In genomic region chr8:125909661-125910364, GRCm38 (mm10) we compare ENCODE assay signal across 8 mouse cellular contexts. TPM values are rescaled to one million over a fixed set of nuclear protein-coding genes. Genes with fewer than 3 reads are reported as not detected.
DNase-seq lines count a peak whose midpoint lies in the region; ATAC-seq and TF ChIP-seq lines count a peak whose summit lies in the region.

No protein-coding gene starts in this region.

- peaks cover 3% of the 10 kb centered on the region; the same call in 1 of the 2 replicates for H3K9me3 ChIP-seq in heart, embryonic 11.5 days (replicated peaks; ENCODE audit: control insufficient read depth, low read length)
- no peaks in the 10 kb centered on the region for H3K9me3 ChIP-seq in kidney, embryonic 14.5 days (ENCODE audit: control insufficient read depth, low read length)

- ATAC-seq in heart, embryonic 11.5 days (replicated peaks; ENCODE audit: insufficient number of reproducible peaks, low FRiP score, low TSS enrichment), result no peak; the same call in 1 of the 2 replicates
- ATAC-seq in kidney, embryonic 14.5 days (ENCODE audit: low FRiP score, low TSS enrichment), result peak; percentile 88

- H3K4me2 ChIP-seq in heart, embryonic 11.5 days, result peak overlapping the region; percentile 93
- peak overlapping the region; percentile 98 for H3K4me2 ChIP-seq in kidney, embryonic 14.5 days (replicated peaks; ENCODE audit: low read depth, low read length)

- peaks cover 4% of the 10 kb centered on the region; the same call in 1 of the 2 replicates for H3K4me1 ChIP-seq in heart, embryonic 11.5 days (ENCODE audit: control insufficient read depth, insufficient read depth, low read length)
- 0 out of 2 replicates have a peak, but pooled peaks cover 9% of the 10 kb centered on the region for H3K4me1 ChIP-seq in kidney, embryonic 14.5 days (ENCODE audit: control insufficient read depth, insufficient read depth, low read length)
- H3K4me1 ChIP-seq in testis, adult 2 months (ENCODE audit: control insufficient read depth, insufficient read depth, low read length), result peaks cover 9% of the 10 kb centered on the region

- H3K36me3 ChIP-seq in heart, embryonic 11.5 days (ENCODE audit: control insufficient read depth, insufficient read depth, low read length), result no peaks in the 10 kb centered on the region
- no peaks in the 10 kb centered on the region for H3K36me3 ChIP-seq in kidney, embryonic 14.5 days (ENCODE audit: control insufficient read depth, insufficient read depth, low read length)
- no peaks in the 10 kb centered on the region for H3K36me3 ChIP-seq in testis, adult 2 months (ENCODE audit: control insufficient read depth, insufficient read depth, low read length)

- intact Hi-C loops in left cerebral cortex, postnatal 36 days (cut with DNase I), result no loop called here
- intact Hi-C loops in left cerebral cortex, postnatal 14 days (cut with DNase I), result no loop called here

- no peak for TF ChIP-seq POLR2A in testis, adult 2 months (IDR thresholded peaks at IDR 0.05; ENCODE audit: control insufficient read depth, low read depth, low read length)

- no peak for TF ChIP-seq CTCF in testis, adult 2 months (IDR thresholded peaks at IDR 0.05; ENCODE audit: control insufficient read depth, insufficient read depth, insufficient replicate concordance, low read depth, low read length)

- peak overlapping the region; percentile 60 for H3K4me3 ChIP-seq in heart, embryonic 11.5 days (ENCODE audit: low read depth, low read length)
- peak overlapping the region; percentile 66 for H3K4me3 ChIP-seq in kidney, embryonic 14.5 days (ENCODE audit: low read length)
- no peak overlapping the region; the same call in 1 of the 2 replicates for H3K4me3 ChIP-seq in testis, adult 2 months (ENCODE audit: control insufficient read depth, low read depth, low read length)

- no peak overlapping the region for H3K27ac ChIP-seq in heart, embryonic 11.5 days (ENCODE audit: low read depth, low read length)
- H3K27ac ChIP-seq in kidney, embryonic 14.5 days (ENCODE audit: low read depth, low read length), result peak overlapping the region; percentile 53; the same call in 1 of the 2 replicates
- peak overlapping the region; percentile 46 for H3K27ac ChIP-seq in testis, adult 2 months (ENCODE audit: control insufficient read depth, insufficient read depth, low read depth, low read length)

- no peak overlapping the region; the same call in 1 of the 2 replicates for H3K9ac ChIP-seq in heart, embryonic 11.5 days (ENCODE audit: low read depth, low read length)
- 0 out of 2 replicates have a peak overlapping the region, but pooled peaks have one; percentile 19 for H3K9ac ChIP-seq in kidney, embryonic 14.5 days (ENCODE audit: low read depth, low read length)

- 3% methylated on average over 30 of the region's 30 CpGs for WGBS in heart, embryonic 11.5 days (ENCODE audit: insufficient replicate concordance)
- 5% methylated on average over 30 of the region's 30 CpGs for WGBS in kidney, embryonic 14.5 days

- DNase-seq in retina, postnatal 1 day, result peak; percentile 24
- no peak for DNase-seq in retina, embryonic 14.5 days (ENCODE audit: low spot score)
- peak; percentile 85 for DNase-seq in lung, postnatal 10 days
- DNase-seq in left cerebral cortex, postnatal 36 days (ENCODE audit: low spot score in 2 of 2), result no peak
- no peak for DNase-seq in left cerebral cortex, postnatal 14 days (ENCODE audit: low spot score in 2 of 2)

- H3K27me3 ChIP-seq in heart, embryonic 11.5 days (ENCODE audit: control insufficient read depth, insufficient read depth, low read length), result peaks cover 59% of the 10 kb centered on the region
- peaks cover 33% of the 10 kb centered on the region for H3K27me3 ChIP-seq in kidney, embryonic 14.5 days (ENCODE audit: control insufficient read depth, insufficient read depth, low read length)
- H3K27me3 ChIP-seq in testis, adult 2 months (ENCODE audit: control insufficient read depth, insufficient read depth, low read length), result no peaks in the 10 kb centered on the region

RNA-seq across cellular contexts. Expression of gene Map3k21, which starts 0.4 kb away (rescaled TPM):
- 0.06 and 0.10 TPM in 2 replicates for polyA plus RNA-seq in heart, embryonic 11.5 days (2014; fragmentation: Nextera tagmentation; extraction: Ambion mirVana)
- polyA plus RNA-seq in kidney, embryonic 14.5 days (2014; fragmentation: Nextera tagmentation; extraction: Ambion mirVana), result 4.3 and 5.8 TPM in 2 replicates
- polyA plus RNA-seq in testis, adult 2 months (2012; rRNA removed), result 3.2 and 3.3 TPM in 2 replicates
- total RNA-seq in left cerebral cortex, postnatal 36 days (2021), result 1 to 10 TPM; 1.9 to 2.9 TPM
- total RNA-seq in left cerebral cortex, postnatal 14 days (2021), result 1 to 10 TPM; 1.5 to 2.2 TPM

RNA-seq across cellular contexts. Expression of gene Pcnx2, which starts 11.7 kb away (rescaled TPM):
- polyA plus RNA-seq in heart, embryonic 11.5 days (2014; fragmentation: Nextera tagmentation; extraction: Ambion mirVana), result 0.06 and 0.27 TPM in 2 replicates
- 0.15 and 0.19 TPM in 2 replicates for polyA plus RNA-seq in kidney, embryonic 14.5 days (2014; fragmentation: Nextera tagmentation; extraction: Ambion mirVana)
- polyA plus RNA-seq in testis, adult 2 months (2012; rRNA removed), result 8.4 and 12.0 TPM in 2 replicates
- total RNA-seq in left cerebral cortex, postnatal 36 days (2021), result 10 to 100 TPM; 87.6 to 97.2 TPM
- 10 to 100 TPM; 80.3 to 83.2 TPM for total RNA-seq in left cerebral cortex, postnatal 14 days (2021)

Comparison
In these comparisons a context has a peak if more than half of its experiments do, and no peak if none do; other contexts are left out.
1. DNase-seq: peak in retina, postnatal 1 day (single experiment) and lung, postnatal 10 days (single experiment); none in retina, embryonic 14.5 days (single experiment), left cerebral cortex, postnatal 36 days (0 of 2) and left cerebral cortex, postnatal 14 days (0 of 2).